Mouse (Mus musculus) embryonic stem cell, embryonic (primary cell): ENCODE data around the gene Pnkd.

Source experiments
- CTCF ChIA-PET, 4 experiments: fragments of 300-600 bp in 2 of 4; fragments of 350-600 bp in 2 of 4; sonication (Branson Sonifier 250); formaldehyde crosslinking; loops; one replicate each; lab custom pipeline; 2022; ENCODE audit warnings: inconsistent platforms in 2 of 4; lab: Charles Lee
- POLR2A ChIA-PET, 4 experiments: fragments of 300-600 bp in 2 of 4; fragments of 350-600 bp in 2 of 4; sonication (Branson Sonifier 250); formaldehyde crosslinking; loops; one replicate each; lab custom pipeline; 2022; ENCODE audit warnings: antibody characterized with exemption in 4 of 4, inconsistent platforms in 1 of 4; lab: Charles Lee

Pnkd gene

DNA sequence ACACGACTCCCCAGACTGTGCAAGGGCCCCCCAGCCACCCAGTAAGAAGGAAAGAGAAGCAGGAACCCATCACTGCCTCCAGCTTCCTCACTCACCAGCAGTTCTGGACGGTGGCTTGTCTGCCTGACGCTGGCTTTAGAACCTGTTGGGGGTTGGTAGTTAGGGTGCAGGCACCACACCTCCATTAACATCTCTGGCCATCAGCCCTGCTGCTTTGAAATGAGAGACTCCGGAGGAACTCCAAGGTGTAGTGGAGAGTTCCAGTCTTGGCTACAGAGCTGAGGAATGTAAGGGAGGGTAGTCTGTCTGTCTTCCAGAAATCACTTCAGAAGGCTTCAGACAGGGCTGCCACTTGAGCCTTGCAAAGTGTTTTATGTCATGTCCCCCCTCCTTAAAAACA, 85.3 kb downstream of the Pnkd start:
- ChIA-PET CTCF (interaction anchor here in 3 of 4 experiments (0.6 to 1.5 kb wide), 6 partner anchors 8 to 62 kb away, joined by 3 to 5 read pairs (median 4); partner anchors contain the start of gene Catip (in 2 of the 3)), POLR2A (interaction anchor here in 3 of 4 experiments (0.5 to 2.1 kb wide), 11 partner anchors 8 to 266 kb away, joined by 3 to 9 read pairs (median 4); partner anchors contain the start of gene Catip (in 1 of the 3))

DNA sequence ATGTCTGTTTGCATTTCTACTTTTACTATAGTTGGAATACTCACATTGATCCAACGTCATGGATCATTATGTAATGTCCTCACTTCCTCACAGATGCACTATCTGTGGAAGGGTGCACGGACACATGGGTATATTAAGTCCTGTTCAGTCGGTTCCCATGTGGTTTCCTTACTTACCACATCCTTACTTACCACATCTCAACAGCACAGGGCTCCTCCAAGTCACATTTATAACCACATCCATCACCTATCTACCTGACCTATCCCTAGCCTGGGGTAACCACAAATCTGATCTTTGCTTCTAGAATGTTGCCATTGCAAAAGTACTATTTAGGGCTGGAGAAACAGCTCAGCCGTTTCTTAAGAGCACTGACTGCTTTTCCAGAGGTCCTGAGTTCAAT, 88.6 kb downstream of the Pnkd start:
- POLR2A ChIA-PET: interaction anchor here in 2 of 4 experiments (1.1 to 4.2 kb wide), 5 partner anchors 11 to 64 kb away, joined by 3 to 42 read pairs (median 4); partner anchors contain the start of gene Catip (in 1 of the 2)
- CTCF ChIA-PET: no interaction called here

DNA sequence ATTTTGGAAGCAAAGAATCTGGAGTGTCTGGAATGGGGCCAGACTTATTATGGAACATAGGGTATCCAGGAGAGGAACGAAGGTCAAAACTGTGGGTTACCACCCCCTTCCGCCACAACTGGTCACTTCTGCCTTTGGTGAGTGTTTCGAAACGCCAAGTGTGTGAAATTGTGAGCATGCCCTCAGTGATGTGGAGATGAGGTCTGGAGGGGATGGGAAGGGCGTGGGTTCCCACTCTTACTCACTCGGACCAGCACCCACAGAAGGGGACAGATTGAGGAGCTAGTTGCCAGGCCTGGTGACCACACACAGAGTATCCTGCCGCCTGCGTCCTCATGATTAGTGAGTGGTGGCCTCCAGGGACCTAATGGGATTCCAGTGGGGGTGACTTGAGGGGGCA, 90.2 kb downstream of the Pnkd start, which contains the start of gene Slc11a1:
Gene Slc11a1, plus strand, starts transcription at position 216 of the 400 bp plus-strand sequence.
- ChIA-PET POLR2A (interaction anchor here in 2 of 4 experiments (1.1 to 4.2 kb wide), 10 partner anchors 13 to 62 kb away, joined by 3 to 42 read pairs (median 6); partner anchors contain the start of gene Catip (in 1 of the 2)), CTCF (interaction anchor here in 1 of 4 experiments (1.1 kb wide), 1 partner anchor 10 kb away, joined by 3 read pairs; no protein-coding TSS in a partner anchor)

DNA sequence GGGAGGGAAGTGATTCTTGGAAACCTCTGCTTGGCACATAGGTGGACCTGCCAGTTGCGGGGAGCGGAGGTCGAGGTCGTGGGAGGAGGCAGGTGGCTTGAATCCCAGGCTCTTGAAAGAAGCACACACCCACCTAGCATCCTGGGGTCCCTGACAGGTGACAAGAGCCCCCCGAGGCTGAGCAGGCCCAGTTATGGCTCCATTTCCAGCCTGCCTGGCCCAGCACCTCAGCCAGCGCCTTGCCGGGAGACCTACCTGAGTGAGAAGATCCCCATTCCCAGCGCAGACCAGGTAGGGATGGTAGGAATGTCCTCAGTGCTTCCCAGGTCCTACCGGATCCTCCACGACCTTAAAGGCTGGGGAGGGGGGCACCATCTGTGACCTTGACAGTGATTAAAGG, 90.8 kb downstream of the Pnkd start:
- POLR2A ChIA-PET: interaction anchor here in 3 of 4 experiments (0.7 to 4.2 kb wide), 23 partner anchors 8 to 168 kb away, joined by 3 to 42 read pairs (median 7); partner anchors contain the start of genes Aamp (in 2 of the 3), Catip (in 2 of the 3) and Pnkd (in 2 of the 3)
- CTCF ChIA-PET: interaction anchor here in 2 of 4 experiments (1.1 to 2.4 kb wide), 2 partner anchors 9 to 14 kb away, joined by 3 to 7 read pairs; partner anchors contain the start of gene Catip (in 1 of the 2)

DNA sequence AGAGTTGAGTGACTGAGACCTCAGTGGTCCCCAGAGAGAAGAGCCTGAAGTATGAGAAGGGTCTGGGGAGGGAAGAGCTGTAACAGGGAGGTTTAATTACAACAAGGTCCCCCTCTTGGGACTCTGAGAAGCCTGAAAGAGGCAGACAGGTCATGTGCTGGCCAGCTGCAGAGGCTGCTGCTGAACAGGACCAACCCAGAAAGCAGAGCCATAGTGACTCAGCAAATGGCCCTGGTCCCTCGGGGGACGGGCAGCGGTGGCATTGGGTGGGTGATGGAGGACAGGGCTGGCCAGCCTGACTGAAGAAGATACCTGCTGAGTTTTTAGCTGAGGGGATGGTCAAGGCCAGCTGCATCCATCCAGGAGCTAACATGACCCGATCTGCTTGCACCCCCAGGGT, 91.7 kb downstream of the Pnkd start:
- ChIA-PET POLR2A (interaction anchor here (0.5 to 4.2 kb wide), 41 partner anchors 8 to 1553 kb away, joined by 3 to 42 read pairs (median 4); partner anchors contain the start of genes Aamp (in 2 of the 4), Catip (in 2 of the 4) and Pnkd (in 2 of the 4)), CTCF (interaction anchor here in 2 of 4 experiments (0.8 to 2.4 kb wide), 8 partner anchors 8 to 92 kb away, joined by 4 to 9 read pairs (median 6); partner anchors contain the start of genes Catip (in 2 of the 2), Aamp (in 1 of the 2) and Pnkd (in 1 of the 2))

DNA sequence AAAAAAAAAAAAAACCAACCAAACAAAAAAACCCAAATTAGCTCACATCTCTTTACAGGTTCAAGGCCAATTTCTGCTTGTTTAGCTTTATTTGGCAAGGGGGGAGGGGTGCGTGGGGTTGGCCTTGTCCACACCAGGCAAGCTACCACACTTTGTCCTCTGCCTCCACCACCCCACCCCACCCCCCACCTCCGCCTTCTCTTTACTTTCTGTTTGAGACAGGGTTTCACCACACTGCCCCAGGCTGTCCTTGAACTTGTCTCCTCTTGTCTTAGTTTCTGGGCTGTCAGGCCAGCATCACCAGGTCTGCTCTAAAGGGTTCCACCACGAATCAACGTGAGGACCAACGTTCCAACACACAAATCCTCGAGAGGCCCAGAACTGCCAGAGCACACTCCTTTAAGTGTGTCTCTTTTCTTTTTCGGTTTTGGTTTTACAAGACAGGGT, 94.4 kb downstream of the Pnkd start:
- ChIA-PET POLR2A (interaction anchor here in 3 of 4 experiments (0.7 to 2.1 kb wide), 7 partner anchors 8 to 94 kb away, joined by 3 to 10 read pairs (median 7); partner anchors contain the start of genes Catip (in 2 of the 3), Aamp (in 1 of the 3) and Pnkd (in 1 of the 3)), CTCF (interaction anchor here in 3 of 4 experiments (0.6 to 1.3 kb wide), 7 partner anchors 9 to 265 kb away, joined by 3 to 9 read pairs (median 5); partner anchors contain the start of gene Catip (in 1 of the 3))

DNA sequence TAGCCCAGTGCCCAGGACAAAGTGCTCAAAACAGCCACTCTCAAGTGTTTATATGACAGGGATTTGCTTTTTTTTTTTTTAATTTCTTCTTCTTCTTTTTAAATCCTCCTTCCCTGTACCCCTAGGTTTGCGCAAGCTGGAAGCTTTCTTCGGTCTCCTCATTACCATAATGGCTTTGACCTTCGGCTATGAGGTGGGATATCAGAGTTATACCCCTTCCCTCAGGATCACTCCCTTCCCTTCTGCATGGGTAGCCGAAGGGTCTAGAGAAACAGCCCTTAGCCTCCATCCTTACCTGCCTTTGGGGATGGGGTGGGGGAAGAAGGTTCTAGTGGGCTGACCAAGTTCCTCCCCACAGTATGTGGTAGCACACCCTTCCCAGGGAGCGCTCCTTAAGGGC, 95.8 kb downstream of the Pnkd start:
- ChIA-PET CTCF (no interaction called here), POLR2A (interaction anchor here in 2 of 4 experiments (0.6 to 2.1 kb wide), 10 partner anchors 9 to 289 kb away, joined by 3 to 10 read pairs (median 3); partner anchors contain the start of genes Aamp (in 1 of the 2) and Pnkd (in 1 of the 2))

DNA sequence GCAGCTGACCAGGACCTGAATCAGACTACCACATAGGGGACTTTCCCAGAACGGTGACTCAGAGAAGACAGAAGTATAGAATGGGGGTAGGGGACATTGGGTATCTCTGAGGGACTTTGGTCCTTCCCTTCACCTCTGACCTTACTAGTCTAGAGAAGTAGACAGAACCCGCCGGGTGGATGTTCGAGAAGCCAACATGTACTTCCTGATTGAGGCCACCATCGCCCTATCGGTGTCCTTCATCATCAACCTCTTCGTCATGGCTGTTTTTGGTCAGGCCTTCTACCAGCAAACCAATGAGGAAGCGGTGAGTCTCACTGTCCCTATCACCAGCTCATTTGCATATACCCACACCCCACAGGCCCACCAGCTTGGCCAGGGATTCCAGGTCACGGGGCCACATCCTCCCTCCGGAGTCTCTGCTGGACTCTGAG, 96.9 kb downstream of the Pnkd start:
- POLR2A ChIA-PET: interaction anchor here in 2 of 4 experiments (0.5 to 1.4 kb wide), 4 partner anchors 16 to 591 kb away, joined by 3 read pairs; no protein-coding TSS in a partner anchor
- CTCF ChIA-PET: interaction anchor here in 2 of 4 experiments (0.9 to 1.5 kb wide), 2 partner anchors 16 kb away, joined by 4 to 5 read pairs; no protein-coding TSS in a partner anchor

DNA sequence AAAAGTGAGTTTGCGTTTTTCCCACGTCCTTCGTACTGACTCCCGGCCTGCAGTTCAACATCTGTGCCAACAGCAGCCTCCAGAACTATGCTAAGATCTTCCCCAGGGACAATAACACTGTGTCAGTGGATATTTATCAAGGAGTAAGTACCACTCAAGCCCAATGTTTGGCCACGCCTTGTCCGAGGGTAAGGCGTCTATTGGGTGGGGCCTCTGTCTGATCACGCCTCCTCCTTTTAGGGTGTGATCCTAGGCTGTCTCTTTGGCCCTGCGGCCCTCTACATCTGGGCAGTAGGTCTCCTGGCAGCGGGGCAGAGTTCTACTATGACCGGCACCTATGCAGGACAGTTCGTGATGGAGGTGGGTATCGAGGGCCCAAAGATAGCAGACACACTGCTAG, 98.7 kb downstream of the Pnkd start:
- CTCF ChIA-PET: interaction anchor here in 1 of 4 experiments (0.7 kb wide), 1 partner anchor 14 kb away, joined by 3 read pairs; no protein-coding TSS in a partner anchor

DNA sequence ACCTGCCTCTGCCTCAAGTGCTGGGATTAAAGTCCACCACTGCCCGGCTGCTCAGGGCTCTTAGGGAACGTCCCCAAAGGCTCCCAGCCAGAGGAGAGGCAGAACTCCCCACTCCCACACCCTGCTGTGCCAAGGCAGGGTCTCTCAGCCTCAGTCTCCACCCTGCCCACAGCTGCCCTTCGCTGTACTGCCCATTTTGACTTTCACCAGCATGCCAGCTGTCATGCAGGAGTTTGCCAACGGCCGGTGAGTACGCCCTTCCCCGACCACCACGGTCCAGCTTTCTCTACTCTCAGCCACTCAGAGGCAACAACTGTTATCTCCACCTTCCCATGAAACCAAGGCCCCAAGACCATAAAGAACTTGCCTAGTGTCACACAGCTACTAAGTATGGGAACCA, 99.8 kb downstream of the Pnkd start:
- ChIA-PET CTCF (interaction anchor here in 1 of 4 experiments (1.1 kb wide), 1 partner anchor 9 kb away, joined by 3 read pairs; the partner anchor contains the start of gene Slc11a1), POLR2A (interaction anchor here in 3 of 4 experiments (0.5 to 5.3 kb wide), 10 partner anchors 8 to 106 kb away, joined by 3 to 42 read pairs (median 4); partner anchors contain the start of genes Catip (in 1 of the 3) and Gpbar1 (in 1 of the 3))

More for the DNA sequence above, 98.7 kb downstream of the Pnkd start:
- POLR2A ChIA-PET: interaction anchor here in 2 of 4 experiments (0.6 to 5.3 kb wide), 3 partner anchors 9 to 13 kb away, joined by 3 to 42 read pairs (median 5); no protein-coding TSS in a partner anchor

DNA sequence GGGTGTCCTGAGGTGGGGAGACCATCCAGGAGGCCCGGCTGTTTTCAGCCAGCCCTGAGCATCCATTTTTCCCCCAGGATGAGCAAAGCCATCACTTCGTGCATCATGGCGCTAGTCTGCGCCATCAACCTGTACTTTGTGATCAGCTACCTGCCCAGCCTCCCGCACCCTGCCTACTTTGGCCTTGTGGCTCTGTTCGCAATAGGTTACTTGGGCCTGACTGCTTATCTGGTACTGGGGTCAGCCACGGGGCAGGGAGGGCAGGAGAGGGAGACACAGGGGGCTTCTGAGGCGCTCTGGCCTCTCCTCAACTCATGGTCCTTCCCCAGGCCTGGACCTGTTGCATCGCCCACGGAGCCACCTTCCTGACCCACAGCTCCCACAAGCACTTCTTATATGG, 100.3 kb downstream of the Pnkd start:
- ChIA-PET CTCF (interaction anchor here in 2 of 4 experiments (0.7 to 1.1 kb wide), 2 partner anchors 10 to 145 kb away, joined by 3 read pairs; partner anchors contain the start of gene Slc11a1 (in 1 of the 2)), POLR2A (interaction anchor here in 3 of 4 experiments (0.5 to 5.3 kb wide), 10 partner anchors 8 to 107 kb away, joined by 3 to 42 read pairs (median 4); partner anchors contain the start of genes Catip (in 1 of the 3) and Gpbar1 (in 1 of the 3))

DNA sequence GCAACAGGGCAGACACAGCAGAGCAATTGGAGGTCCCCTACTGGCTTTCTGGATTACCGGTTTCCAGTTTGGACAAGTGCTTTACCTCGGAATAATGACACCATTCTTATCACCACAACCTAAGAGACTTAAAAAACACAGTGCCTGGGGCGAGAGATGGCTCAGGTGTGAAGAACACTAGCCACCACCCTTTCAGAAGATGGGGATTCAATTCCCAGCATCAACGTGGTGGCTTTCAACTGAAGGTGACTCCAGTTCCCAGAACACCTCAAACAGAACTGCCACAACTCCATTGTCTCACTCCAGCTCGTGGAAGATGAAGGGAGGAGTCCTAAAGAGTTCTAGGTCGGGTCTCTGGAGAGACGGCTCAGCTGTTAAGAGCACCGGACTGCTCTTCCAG, 100.8 kb downstream of the Pnkd start:
- CTCF ChIA-PET: interaction anchor here in 2 of 4 experiments (0.7 to 1.2 kb wide), 3 partner anchors 15 to 291 kb away, joined by 3 to 4 read pairs (median 3); no protein-coding TSS in a partner anchor
- POLR2A ChIA-PET: interaction anchor here (1.1 to 5.3 kb wide), 10 partner anchors 9 to 188 kb away, joined by 3 to 42 read pairs (median 4); no protein-coding TSS in a partner anchor

DNA sequence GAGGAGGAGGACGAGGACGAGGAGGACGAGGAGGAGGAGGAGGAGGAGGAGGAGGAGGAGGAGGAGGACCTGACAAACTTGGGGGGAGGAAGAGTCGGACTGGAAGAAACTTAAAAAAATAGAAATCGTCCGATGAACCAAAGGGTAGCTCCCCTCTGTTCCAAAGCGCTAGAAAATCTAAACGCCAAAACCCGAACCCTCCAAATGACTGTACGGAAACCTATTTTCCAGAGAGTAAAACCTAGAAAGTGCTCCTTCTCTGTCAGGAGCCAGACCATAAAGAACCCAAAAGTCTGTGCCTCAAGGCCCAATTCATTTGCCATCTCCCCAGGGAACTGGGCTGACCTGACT, 101.6 kb downstream of the Pnkd start:
- CTCF ChIA-PET: interaction anchor here (0.7 to 2.1 kb wide), 14 partner anchors 9 to 292 kb away, joined by 3 to 10 read pairs (median 4); partner anchors contain the start of genes Aamp (in 2 of the 4), Catip (in 2 of the 4) and Pnkd (in 2 of the 4)
- POLR2A ChIA-PET: interaction anchor here (0.6 to 5.3 kb wide), 27 partner anchors 8 to 215 kb away, joined by 3 to 42 read pairs (median 4); partner anchors contain the start of genes Aamp (in 3 of the 4), Pnkd (in 3 of the 4), Catip (in 1 of the 4) and Cnot9 (in 1 of the 4)

DNA sequence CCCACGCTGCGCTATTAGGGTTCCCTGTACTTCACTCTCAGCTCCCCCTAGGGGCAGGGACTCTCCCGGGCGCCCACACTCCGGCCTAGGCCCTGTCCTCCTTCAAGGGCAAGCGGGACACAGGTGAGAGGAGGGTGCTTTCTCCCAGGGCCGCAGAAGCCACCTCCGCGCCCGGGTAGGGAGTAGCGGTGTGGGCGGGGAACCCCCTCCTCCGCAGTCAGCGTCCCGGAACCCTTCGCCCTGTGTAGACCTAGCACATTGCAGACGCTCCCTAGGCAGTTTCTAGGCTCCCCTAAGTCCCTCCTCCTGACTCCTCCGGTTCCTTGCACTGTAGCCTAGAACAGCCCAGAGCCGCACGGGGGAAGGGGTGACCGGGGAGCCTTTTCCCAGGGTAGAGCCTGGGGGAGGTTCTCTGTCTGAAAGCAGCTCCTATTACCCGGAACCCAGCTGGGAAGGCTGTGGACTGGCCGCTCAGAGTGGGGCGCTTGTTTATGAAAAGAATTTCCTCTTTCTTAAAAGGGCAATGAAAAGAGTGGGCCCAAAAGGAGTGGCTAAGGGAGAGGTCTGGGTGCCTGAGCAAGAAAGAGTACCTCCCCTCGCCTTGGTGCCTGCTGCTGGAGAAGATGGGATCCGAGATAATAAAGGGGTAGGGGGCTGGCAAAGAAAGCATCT, 102.1 kb downstream of the Pnkd start:
- CTCF ChIA-PET: interaction anchor here (0.7 to 2.1 kb wide), 16 partner anchors 10 to 402 kb away, joined by 3 to 10 read pairs (median 4); partner anchors contain the start of genes Aamp (in 2 of the 4), Catip (in 2 of the 4) and Pnkd (in 2 of the 4)
- POLR2A ChIA-PET: interaction anchor here (0.6 to 5.3 kb wide), 34 partner anchors 9 to 214 kb away, joined by 3 to 42 read pairs (median 4); partner anchors contain the start of genes Aamp (in 3 of the 4), Pnkd (in 3 of the 4), Catip (in 1 of the 4) and Cnot9 (in 1 of the 4)

DNA sequence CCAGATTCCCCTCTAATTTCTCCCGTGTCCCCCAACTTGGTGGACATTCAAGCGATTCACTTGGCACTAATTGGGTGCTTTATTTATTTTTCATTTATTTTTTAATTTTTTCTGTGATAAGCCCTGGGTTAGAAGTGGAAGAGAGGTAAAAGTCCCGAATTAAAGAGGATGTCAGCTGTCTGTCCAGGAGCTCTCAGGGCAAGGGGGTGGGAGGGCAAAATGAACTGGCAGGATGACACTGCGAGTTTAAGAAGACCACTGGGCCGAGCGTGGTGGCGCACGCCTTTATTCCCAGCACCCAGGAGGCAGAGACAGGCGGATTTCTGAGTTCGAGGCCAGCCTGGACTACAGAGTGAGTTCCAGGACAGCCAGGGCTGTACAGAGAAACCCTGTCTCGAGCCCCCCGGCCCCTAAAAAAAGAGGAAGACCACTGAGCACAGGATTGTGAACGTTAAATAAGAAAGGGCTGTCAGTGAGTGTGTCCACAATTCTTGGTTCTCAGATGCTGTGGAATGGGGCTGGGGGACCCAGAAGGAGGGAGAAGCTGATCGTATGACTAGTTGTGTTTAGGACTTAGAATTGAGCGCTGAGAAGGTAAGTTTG, 102.8 kb downstream of the Pnkd start:
- POLR2A ChIA-PET: interaction anchor here in 3 of 4 experiments (0.7 to 5.3 kb wide), 23 partner anchors 9 to 357 kb away, joined by 3 to 42 read pairs (median 4); partner anchors contain the start of genes Aamp (in 2 of the 3), Pnkd (in 2 of the 3), Catip (in 1 of the 3) and Cnot9 (in 1 of the 3)
- CTCF ChIA-PET: interaction anchor here (0.5 to 2.6 kb wide), 14 partner anchors 10 to 1036 kb away, joined by 3 to 12 read pairs (median 4); partner anchors contain the start of genes Catip (in 3 of the 4), Aamp (in 1 of the 4) and Pnkd (in 1 of the 4)

DNA sequence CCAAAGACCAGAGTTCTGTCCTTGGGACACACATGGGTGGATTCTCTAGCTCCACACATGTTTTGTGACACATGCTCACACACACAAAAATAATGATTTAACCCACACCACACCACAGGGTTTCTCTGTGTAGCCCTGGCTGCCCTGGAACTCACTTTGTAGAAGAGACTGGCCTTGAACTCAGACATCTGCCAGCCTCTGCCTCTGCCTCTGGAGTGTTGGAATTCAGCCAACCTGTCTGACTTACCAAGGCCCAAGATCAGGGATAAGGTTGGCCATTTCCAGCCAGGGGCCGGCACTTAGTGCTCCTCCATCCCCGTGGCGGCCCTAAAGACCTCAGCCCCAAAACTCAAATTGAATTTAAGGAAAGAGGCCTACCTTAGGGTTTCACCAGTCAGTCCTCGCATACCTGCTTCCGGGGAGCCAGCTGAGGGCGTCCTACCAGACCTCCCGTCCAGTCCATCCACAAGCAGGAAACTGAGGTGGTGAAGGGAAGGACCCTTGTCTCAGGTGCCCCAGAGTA, 103.7 kb downstream of the Pnkd start:
- CTCF ChIA-PET: interaction anchor here (0.6 to 2.6 kb wide), 8 partner anchors 9 to 1035 kb away, joined by 3 to 12 read pairs (median 5); partner anchors contain the start of gene Catip (in 3 of the 4)
- POLR2A ChIA-PET: interaction anchor here in 3 of 4 experiments (1.1 to 5.3 kb wide), 15 partner anchors 8 to 357 kb away, joined by 3 to 42 read pairs (median 5); partner anchors contain the start of genes Aamp (in 1 of the 3), Pnkd (in 1 of the 3) and Slc11a1 (in 1 of the 3)
